Mouse (Mus musculus) splenic B cell, adult 2 months (primary cell): ENCODE results near the gene Gm10778.
A peak's percentile ranks its signal among the peaks of the same experiment; 100 is the strongest.
"Not testable (repeated sequence)": the region's sequence is repeated elsewhere in the genome, so short reads cannot be mapped to it uniquely, and the experiment has no call there.

Source experiments
- DNase-seq: peaks from one replicate; pipeline ENCODE4 v3.0.0-alpha.2; 2011; ENCODE audit warnings: low read depth, low spot score
- H3K27me3 ChIP-seq: 2 replicates; pipeline ENCODE4 v1.6.1; 2012; ENCODE audit warnings: mild to moderate bottlenecking, low read length, moderate library complexity, mixed read lengths; ENCODE audit not compliant: control insufficient read depth, poor library complexity, insufficient read depth, severe bottlenecking
- H3K36me3 ChIP-seq: 2 replicates; pipeline ENCODE4 v1.6.1; 2012; ENCODE audit warnings: mild to moderate bottlenecking, low read length, moderate library complexity, mixed read lengths; ENCODE audit not compliant: control insufficient read depth, poor library complexity, insufficient read depth, severe bottlenecking

Gm10778 gene

GRCm38 (mm10) chr10:81648803-81649775 is at the start of gene Gm10778:
Gene Gm10778 (plus strand): TSS chr10:81649059.
- DNase-seq = peak; percentile 94
- not testable (repeated sequence) for H3K36me3 ChIP-seq, H3K27me3 ChIP-seq

- no peak for DNase-seq
- Histone ChIP-seq H3K36me3 (no peaks in the 10 kb centered on the region), H3K27me3 (no peaks in the 10 kb centered on the region)
Measured at GRCm38 (mm10) chr10:81599630-81600029, 49.2 kb upstream of the Gm10778 start.

GRCm38 (mm10) chr10:81600096-81600495 is 48.8 kb upstream of the Gm10778 start:
- no peak for DNase-seq
- H3K36me3 ChIP-seq = no peaks in the 10 kb centered on the region
- no peaks in the 10 kb centered on the region for H3K27me3 ChIP-seq

- peak; percentile 95 for DNase-seq
- no peaks in the 10 kb centered on the region for H3K36me3 ChIP-seq
- H3K27me3 ChIP-seq = no peaks in the 10 kb centered on the region
Measured at GRCm38 (mm10) chr10:81600738-81601203, 48.1 kb upstream of the Gm10778 start, which contains the start of gene Tle6. Gene Tle6 (minus strand): TSS chr10:81601073.

- no peak for DNase-seq
- Histone ChIP-seq H3K36me3 (no peaks in the 10 kb centered on the region), H3K27me3 (no peaks in the 10 kb centered on the region)
Measured at GRCm38 (mm10) chr10:81601396-81601905, 47.4 kb upstream of the Gm10778 start.

GRCm38 (mm10) chr10:81602741-81603151 is 46.1 kb upstream of the Gm10778 start:
- no peaks in the 10 kb centered on the region for H3K36me3 ChIP-seq
- peak; percentile 79 for DNase-seq
- H3K27me3 ChIP-seq = no peaks in the 10 kb centered on the region

DNA sequence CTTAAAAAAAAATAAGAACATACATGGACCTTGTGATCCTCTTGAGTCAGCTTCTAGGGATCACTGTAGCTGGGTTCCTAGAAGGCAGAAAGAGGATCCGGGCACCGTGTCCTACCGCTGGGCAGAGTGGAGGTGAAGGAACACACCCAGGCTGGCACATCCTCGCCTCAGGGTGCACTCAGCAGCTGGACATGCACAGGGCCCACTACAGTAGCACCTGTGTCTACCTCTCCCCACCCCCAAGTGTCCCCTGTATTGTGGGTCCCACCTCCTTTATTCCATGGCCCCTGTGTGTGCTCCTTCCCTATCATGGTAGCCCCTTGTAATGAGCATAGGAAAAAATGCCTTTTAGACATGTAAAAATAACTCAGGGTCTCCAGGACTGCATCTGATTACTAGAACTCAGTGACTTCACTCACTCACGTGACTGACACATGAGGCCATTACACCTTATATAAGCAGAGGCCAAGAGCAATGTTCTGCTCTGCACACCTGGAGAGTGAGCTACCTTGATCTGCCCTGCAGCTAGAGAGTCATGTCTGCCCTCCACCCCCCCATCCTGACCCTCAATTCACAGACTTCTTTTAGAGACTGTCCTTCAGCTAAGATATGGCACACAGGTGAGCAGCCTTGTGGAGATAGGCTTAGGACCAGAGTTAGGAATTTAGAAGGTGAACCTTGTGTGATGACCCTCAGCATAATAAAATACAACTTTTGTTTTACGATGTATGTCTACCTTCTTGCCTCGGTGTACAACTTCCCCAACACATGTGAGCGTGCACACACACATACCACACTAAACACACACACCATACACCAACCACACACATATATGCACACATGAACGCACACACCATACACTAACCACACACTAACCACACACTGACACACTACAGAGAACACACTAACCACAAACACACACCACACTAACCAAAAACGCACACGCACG is 44.6 kb upstream of the Gm10778 start:
- Histone ChIP-seq H3K27me3 (no peaks in the 10 kb centered on the region), H3K36me3 (no peaks in the 10 kb centered on the region)
- DNase-seq = peak; percentile 39

DNA sequence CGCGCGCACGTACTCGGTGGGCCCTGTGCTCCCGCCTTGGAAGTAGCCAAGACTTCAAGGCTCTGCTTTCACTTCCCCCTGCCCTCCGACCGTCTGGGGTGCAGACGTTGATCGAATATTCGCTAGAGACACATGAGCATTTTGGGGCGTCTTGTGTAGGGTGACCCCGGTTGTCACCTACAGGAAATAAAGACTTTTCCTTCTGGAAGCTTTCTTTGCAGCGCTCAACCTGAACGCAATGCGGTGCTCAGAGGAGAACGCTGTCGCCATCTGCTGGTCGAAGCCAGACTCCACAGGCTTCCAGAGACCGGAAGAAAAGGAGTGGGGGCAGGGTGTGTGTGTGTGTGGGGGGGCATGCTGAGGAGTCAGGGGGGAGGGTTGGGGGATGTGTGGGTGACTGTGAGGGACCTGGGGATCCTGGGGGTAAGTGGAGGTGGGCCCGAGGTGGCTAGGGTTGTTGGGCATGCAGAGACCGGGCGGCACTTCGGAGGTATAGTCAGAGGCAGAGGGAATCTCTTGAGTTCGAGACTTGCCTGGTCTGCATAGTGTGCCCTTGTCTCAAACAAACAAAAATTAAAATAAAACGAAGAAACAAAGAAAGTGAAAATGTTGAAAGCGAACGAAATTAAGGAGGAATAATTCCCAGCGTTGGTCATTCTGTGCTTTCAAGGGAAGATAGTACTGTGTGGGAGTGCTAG is 43.7 kb upstream of the Gm10778 start:
- no peaks in the 10 kb centered on the region for H3K27me3 ChIP-seq
- no peaks in the 10 kb centered on the region for H3K36me3 ChIP-seq
- peak; percentile 90 for DNase-seq

- Histone ChIP-seq H3K36me3 (no peaks in the 10 kb centered on the region), H3K27me3 (no peaks in the 10 kb centered on the region)
- no peak for DNase-seq
Measured at GRCm38 (mm10) chr10:81605666-81605973, 43.2 kb upstream of the Gm10778 start.

- Histone ChIP-seq H3K27me3 (no peaks in the 10 kb centered on the region), H3K36me3 (no peaks in the 10 kb centered on the region)
- DNase-seq = peak; percentile 95
Measured at GRCm38 (mm10) chr10:81605974-81606751, 42.7 kb upstream of the Gm10778 start, which contains the start of gene BC025920. Gene BC025920 (plus strand): TSS chr10:81606270.

GRCm38 (mm10) chr10:81608308-81608707 is 40.6 kb upstream of the Gm10778 start:
- no peaks in the 10 kb centered on the region for H3K27me3 ChIP-seq
- peak; percentile 31 for DNase-seq
- no peaks in the 10 kb centered on the region for H3K36me3 ChIP-seq

GRCm38 (mm10) chr10:81612779-81613178 is 36.1 kb upstream of the Gm10778 start:
- Histone ChIP-seq H3K36me3 (no peaks in the 10 kb centered on the region), H3K27me3 (no peaks in the 10 kb centered on the region)
- no peak for DNase-seq

- no peaks in the 10 kb centered on the region for H3K36me3 ChIP-seq
- no peak for DNase-seq
- no peaks in the 10 kb centered on the region for H3K27me3 ChIP-seq
Measured at GRCm38 (mm10) chr10:81615486-81615885, 33.4 kb upstream of the Gm10778 start.
